Mouse (Mus musculus) T-cell, adult 2 months (primary cell): Measurements from ENCODE around the gene Dop1b.
"Not testable (repeated sequence)": the region's sequence is repeated elsewhere in the genome, so short reads cannot be mapped to it uniquely, and the experiment has no call there.

ENCODE experiments used
- DNase-seq: peaks from one replicate; pipeline ENCODE4 v3.0.0; 2022; ENCODE audit warnings: low spot score

Gene Dop1b

DNA sequence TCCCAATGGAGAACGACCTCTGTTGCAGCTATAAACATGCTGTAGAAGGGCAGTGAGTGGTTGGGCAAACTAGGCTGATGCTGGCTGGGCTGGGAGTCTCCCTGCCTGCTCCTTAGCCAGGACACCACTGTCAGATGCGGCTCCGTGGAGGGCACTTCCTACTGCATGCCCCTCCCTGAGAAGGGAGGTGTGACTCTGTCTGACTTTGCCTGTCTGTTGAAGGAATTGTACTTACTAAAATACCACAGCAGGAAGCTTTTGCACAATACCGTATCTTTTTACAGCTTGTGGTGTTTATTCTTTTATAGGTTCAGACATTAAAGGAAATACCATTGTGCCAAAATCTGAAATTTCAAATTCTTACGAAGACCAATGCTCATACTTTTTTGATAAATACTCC lies 40.1 kb downstream of the Dop1b start:
- DNase-seq = no peak

DNA sequence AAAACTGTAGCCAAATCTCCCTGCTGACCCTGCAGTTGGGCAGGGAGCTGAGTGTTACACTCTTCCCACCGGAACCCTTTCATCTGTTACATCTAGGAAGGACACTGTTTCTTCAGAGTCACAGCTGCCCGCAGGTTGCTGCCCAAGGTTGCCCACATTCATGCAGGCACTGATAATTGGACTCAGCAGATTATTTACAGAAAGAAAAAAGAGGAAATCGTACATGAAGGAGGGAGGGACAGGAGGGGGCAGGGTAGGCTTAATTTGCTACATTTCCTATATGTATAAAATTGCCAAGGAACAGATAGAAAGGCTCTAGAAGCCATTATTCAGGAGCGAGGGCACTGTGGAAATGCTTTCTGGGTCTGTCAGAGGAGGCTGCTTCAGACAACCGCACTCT lies 44.9 kb downstream of the Dop1b start:
- no peak for DNase-seq

DNA sequence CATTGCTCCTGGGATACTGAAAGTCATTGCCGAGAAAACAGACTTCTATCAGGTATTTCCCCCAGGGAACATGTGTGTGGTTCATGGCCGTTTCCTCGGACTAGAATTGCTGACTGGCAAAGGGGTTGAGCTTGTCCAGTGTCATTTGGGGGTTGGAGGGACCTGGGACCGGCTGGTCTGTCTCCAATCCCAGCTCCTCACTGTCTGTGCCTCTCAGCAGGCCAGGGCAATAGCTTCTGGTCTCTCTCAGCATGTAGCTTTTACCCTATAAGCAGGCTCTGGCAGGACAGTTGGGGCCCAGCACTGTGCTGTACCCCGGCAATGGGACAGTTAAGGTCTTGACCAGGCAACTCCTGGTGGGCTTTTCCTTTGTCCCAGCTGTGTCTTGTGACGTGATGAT lies 51.7 kb downstream of the Dop1b start:
- no peak for DNase-seq

DNA sequence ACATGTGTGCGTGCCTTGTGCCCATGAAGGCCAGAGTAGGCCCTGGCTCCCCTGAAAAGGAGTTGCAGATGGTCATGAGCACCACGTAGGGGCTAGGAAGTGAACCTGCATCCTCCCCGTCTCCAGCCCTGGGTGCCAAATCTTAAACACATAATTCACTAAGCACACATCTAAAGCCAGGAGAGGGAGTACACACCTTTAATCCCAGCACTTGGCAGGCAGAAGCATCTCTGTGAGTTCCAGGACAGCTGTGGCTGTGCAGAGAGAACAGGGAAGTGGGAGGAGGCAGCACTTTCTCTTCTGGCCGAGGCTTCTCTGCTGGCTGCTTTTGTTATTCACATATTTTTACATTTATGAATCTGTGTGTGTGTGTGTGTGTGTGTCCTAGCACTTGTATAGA lies 52.9 kb downstream of the Dop1b start:
- no peak for DNase-seq

DNA sequence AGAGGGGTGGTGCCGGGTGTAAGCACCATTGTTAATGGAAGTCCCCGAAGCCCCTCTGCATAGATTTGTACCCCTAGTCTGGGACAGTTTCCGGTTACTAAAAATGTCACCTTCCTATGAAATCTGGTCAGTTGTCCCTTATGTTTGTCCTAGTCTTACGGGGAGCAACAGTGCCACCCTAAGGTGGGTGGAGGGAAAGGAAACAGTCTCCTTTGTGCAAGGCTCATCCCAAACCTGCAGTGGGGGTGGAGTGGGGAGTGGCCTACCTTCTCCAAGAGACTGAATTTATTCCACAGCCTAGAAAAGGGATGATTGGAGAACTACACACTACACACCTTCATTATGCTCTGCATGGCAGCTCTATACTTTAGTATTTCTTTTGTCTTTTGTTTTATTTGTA lies 55.3 kb downstream of the Dop1b start:
- DNase-seq = no peak

DNA sequence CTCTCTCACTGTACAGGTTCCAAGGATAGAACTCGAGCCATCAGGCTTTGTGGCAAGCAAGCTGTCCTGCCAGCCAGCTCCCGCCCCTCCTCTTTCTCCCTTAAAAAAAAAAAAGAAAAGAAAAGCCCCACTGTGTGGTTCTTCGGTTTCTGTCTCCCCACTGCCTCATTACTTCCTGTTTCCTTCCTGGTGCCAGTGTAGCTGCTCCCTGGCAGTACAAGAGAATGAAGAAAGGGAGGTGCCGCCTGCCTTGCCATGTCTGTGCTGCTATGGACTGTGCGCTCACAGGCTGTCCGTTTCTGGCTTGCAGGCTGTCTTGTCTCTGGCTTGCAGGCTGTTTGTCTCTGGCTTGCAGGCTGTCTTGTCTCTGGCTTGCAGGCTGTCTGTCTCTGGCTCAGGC lies 55.8 kb downstream of the Dop1b start:
- no peak for DNase-seq

DNA sequence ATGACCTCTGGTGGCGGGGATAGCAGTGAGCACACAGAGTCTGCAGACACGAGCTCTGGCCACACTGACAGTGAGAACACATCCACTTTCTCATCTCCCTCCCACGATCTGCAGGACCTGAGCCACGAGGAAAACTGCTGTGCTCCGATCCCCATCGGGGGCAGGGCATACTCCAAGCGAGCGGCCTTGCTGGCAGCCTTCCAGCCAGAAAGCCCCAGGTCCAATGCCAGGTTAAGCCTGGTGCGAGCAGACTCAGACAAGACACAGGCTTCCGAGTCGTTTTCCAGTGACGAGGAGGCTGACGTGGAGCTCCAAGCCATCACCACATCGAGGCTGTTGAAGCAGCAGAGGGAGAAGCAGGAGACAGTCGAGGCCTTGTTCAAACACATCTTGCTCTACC lies 57.9 kb downstream of the Dop1b start:
- DNase-seq = no peak

DNA sequence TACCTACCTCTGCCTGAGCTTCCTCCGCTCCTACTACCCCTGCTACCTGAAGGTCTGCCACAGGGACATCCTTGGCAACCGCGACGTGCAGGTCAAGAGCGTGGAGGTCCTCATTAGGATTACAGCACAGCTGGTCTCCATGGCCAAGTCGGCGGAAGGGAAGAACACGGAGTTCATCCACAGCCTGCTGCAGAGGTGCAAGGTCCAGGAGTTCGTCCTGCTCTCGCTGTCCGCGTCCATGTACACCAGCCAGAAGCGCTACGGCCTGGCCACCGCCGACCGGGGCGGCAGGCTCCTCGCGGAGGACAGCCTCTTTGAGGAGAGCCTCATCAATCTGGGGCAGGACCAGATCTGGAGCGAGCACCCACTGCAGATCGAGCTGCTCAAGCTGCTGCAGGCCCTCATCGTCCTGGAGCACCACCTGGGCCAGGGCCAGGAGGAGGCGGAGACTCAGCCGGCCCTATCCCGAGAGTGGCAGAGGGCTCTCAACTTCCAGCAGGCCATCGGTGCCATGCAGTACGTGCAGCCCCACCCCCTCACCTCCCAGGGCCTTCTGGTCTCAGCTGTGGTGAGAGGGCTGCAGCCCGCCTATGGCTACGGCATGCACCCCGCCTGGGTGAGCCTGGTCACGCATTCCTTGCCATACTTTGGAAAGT lies 58.7 kb downstream of the Dop1b start:
- no peak for DNase-seq

DNA sequence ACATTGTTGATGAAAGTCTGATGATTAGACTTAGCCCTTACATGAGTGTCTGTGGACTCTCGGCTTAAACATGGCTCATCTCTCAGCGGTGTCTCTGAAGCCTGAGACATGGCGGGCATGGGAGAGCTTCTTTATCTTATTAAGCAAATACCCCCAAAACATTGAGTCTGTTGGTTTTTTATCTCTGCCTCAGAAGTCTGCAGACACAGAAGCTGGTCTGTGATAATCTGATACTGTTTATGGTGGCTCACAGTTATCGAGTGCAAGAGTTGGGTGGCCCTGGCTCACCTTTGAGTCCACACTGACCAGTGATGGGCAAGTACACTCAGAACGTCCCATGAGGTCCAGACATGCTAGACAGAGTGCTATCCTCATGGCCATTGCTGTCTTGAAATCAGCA lies 63.0 kb downstream of the Dop1b start:
- DNase-seq = no peak

DNA sequence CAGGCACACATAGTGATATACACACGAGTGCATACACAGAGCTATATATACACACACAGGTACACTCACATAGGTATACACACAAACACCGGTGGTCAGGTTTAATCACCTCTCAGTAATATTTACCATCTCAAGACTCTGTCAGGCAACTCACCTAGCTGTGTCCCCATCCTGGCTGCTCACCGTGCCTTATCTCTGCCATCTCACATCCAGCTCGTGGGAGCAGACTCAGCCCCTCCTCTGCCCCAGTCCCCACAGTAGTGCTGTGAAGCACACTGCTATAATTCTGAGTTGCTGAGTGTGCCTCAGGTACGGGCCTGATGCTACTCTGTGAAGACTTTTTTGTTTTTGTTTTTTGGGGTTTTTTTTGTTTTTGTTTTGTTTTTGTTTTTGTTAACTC lies 64.8 kb downstream of the Dop1b start:
- no peak for DNase-seq

DNA sequence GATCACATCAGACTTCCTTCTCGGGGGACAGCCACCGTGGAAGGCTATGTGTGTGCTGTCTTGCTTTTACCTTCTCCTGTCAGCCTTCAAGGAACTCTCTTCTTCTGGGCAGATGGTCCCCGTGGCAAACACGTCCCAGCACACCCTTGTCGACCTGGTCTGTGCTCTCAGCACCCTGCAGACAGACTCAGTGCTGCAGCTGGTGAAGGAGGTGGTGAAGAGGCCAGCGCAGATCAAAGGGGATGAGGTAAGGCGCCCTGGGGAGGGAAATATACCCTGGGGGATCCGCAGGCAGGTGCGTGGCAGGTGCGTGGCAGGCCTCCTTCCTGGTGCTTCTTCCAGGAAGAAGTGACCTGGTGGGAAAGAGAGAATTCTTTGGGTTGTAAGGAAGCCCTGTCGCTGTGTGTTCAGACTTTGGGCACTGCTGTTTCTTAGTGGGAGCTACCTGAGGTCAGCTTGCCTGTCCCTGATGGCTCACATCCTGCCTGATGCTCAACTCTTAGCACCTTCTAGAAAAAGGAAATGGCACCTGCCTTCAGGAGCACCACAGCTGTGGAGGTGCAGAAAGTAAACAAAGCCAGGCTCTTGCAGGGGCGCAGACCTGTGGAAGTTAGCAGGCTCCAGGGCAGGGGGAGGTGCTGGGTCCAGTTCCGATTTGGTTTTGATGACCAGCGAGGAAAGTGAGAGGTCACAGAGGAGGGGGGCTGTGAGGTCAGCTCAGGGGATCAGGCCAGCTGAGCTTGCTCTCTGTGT lies 65.7 kb downstream of the Dop1b start:
- peak; percentile 42 for DNase-seq

DNA sequence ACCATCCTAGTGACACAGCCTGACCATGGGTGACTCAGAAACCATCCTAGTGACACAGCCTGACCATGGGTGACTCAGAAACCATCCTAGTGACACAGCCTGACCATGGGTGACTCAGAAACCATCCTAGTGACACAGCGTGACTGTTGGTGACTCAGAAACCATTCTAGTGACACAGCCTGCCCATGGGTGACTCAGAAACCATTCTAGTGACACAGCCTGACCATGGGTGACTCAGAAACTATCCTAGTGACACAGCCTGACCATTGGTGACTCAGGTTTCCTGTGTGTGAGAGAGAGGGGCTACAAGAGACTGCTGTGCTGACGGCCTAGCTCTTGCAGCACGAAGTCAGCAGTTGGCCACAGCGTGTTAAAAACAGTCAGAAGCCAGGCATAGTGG lies 66.7 kb downstream of the Dop1b start:
- not testable (repeated sequence) for DNase-seq

DNA sequence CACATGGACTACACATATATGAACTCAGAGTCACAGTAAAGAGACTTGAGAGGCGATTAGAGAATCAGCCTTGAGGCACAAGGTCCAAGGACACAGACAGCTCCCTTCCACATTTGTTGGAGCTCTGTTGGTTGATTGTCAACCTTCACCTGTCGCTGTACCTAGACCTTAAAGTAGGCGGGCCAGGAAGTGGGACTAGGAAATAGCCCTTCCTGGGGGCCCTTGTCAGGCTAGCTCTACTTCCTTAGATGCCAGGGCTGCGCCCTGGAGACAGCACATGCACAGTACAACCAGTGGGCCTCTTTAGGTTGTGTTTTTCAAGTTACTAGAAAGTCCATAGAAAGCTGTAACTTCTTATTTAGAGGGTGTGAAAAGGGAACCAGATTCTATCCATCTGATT lies 67.8 kb downstream of the Dop1b start:
- no peak for DNase-seq

DNA sequence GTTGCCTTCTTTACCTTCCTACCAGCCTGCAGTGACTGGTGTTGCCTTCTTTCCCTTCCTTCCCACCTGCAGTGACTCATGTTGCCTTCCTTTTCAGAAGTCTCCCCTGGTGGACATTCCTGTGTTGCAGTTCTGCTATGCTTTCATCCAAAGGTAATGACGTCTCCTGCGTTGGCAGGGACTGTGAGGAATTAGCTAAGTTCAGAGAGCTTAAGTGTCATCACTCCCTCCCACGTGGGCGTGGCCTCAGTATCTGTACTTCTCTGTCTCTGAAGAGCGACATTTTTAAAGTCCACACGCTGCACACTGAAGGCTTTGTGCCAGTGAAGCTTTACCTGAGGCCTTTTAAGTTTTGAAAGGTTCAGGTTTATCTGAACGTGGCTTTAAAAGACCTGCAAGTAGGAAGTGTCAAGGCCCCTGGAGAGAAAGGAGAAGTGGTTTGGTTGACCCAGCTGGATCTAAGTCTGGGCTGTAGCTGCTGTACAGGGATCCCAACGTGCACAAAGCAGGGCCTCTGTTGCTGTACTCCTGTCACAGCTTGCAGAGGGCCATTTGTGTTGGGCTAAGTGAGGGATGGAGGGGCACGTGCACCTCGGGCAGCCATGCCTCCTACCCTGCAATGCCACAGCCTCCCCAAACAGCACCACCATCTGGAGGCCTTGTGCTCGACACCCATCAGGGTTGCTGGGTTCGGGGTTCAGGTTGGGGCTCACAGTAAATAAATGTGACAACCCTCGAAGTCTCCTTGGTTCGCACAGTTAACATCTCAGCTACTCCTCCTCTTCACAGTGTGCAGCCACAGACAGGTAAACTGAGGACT lies 69.2 kb downstream of the Dop1b start:
- peak; percentile 74 for DNase-seq

DNA sequence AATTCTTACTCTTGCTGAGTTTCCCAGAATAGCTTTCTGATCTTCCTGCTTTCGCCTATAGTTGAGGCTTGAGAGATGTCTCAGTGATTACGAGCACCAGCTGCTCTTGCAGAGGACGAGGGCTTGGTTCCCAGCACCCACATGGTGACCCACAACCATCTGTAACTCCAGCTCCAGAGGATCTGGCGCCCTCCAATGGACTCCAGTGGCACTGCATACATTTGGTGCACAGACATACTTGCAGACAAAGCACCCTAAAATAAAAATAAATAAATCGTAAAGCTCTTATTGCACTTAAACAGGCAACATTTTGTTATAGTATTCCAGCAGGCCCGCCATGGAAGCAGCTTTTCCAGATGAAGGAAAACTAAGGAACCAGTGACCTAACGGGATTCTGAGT lies 72.5 kb downstream of the Dop1b start:
- DNase-seq = no peak

DNA sequence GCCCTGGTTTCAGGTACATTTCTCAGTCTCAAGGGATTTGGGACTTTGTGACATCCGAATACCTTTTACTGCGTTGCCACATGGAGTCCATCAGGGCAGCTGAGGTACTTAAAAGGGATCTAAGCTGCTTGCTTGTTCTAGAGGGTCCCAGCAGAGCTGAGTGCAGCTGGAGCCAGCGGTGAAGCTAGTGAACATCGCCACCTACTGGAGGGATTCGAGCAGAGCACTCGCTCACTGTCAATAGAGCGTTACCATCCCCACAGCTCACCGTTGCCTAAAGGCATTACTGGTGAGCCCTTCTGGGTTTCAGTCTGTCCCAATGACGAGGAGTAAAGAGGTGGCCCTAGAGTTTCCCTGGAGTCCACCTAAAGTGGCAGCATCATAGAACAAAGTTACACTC lies 74.1 kb downstream of the Dop1b start:
- DNase-seq = peak; percentile 30

DNA sequence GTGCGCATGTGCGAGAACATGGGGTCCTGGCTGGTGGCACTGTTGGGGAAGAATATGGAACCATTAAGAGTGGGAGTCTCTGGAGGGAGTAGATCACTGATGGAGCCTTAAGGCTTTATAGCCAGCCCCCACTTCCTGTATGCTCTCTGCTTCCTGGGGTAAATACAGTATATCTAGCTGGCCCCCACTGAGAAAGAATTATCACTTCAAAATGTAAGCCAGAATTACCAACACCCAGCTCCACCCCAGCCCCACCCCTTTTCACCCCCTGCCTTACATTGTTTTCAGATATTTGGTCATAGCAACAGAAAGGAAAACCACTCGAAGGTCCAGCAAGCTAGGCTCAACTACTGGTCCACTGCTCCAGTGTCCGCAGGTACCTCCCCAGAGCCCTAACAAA lies 76.7 kb downstream of the Dop1b start:
- no peak for DNase-seq

DNA sequence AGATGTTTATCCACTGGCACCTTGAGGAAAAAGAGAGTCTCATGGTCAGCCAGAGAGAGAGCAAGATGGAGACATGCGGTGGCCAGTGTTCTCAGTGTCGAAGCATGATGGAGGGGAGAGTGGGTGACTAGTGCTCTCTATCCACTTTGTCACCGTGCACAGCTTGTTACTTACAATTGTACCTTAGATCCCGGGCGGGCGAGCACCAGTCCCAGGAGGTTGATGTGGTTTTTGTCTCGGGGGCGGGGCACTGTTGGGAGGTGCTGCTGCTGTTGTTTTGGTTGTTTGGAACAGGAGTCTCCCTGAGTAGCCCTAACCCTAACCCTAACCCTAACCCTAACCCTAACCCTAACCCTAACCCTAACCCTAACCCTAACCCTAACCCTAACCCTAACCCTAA lies 77.2 kb downstream of the Dop1b start:
- DNase-seq = peak; percentile 53

DNA sequence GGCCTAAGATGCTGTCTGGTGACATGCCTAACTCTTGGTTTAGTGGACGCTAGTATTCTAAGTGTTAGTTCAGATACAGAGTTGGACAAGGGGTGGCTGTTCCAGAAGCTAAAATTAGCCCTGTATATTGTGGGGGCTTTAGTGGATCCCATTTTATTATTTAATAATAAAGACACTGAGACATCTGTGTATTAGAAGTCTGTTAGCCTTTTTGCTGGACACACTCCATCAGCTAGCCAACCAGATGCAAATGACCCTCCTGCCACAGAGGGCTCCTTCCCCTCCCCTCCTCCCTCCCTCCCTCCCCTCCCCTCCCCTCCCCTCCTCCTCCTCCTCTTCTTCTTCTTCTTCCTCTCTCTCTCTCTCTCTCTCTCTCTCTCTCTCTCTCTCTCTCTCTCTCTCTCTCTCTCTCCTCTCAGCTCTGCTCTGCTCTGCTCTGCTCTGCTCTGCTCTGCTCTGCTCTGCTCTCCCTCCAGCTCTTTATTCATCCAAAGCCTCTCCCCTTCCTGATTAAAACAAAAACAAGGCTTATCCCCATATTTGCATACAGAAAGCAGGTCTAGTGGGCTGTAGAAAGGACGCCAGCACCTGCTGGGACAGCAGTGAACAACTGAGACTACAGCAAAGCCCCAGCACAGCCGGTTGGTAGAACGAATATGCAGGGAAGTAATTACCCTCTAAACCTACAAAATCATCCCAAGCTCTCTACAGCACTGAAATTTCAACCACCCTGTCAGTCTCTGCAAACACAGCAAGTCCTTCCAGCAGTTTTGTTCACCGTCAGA lies 78.5 kb downstream of the Dop1b start:
- no peak for DNase-seq

DNA sequence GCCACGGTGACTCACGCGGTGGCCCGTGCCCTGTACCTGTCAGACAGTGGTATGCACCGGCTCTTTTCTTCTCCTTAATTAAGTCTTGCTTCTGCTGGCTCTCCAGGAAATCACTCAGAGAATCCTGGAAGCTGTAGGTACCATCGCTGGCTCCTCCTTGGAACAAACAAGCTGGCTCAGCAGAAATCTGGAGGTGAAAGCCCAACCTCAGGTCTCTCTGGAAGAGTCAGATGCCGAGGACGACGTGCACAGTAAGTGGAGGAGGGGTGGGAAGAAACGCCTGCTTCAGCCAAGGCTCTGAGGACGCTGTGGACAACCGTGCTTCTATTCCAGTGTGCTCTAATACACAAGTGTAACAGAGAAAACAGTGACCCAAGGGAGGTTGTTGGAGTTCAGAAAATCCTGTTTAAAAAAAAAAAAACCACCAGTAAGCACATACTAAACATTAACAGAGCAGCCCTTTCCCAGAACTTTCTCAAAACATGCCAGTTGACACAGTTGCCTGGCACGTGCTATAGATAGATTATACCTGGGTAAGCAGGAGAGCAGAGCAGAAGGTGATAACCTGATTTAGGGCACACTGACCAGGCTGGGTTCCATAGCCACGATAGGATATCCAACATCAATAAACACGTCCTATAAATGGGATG lies 81.4 kb downstream of the Dop1b start:
- DNase-seq = no peak

DNA sequence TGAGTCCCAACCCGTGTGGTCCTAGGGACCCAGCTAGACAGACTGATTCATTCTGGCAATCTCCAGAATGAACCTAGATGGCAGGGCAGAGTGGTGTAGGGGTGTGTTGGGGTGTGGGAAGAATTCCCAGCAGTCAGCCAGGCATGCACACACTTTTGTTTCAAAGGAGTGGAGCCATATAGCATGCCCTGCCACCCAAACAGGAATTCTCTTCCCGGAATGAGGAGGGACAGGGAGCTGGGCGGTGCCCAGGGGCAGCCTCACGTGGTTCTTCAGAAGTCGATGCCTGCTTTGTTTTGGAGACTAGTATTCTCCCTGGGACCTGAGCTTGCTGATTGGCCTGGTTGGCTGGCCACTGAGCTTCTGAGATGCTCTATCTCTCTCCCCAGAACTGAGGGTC lies 83.1 kb downstream of the Dop1b start:
- no peak for DNase-seq

DNA sequence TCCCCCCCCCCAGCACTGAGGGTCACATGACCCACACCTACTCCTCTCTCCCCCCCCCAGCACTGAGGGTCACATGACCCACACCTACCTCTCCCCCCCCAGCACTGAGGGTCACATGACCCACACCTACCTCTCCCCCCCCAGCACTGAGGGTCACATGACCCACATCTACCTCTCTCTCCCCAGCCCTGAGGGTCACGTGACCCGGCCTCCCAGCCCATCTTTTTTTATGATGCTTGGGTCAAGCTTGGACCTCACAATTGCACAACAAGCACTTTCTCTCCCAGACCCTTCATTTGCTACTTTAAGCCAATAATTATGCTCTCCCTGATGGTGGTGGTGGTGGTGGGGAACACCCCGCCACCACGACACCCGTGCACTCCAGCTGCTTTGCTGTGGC lies 83.7 kb downstream of the Dop1b start:
- DNase-seq = no peak
